Mouse (Mus musculus): ENCODE measurements around the gene Cyp2j12. TPM values are rescaled to one million over a fixed set of nuclear protein-coding genes. Genes with fewer than 3 reads are reported as not detected.

The Cyp2j12 gene
- polyA plus RNA-seq, 1 experiment from 2014 or later: not detected

GRCm38 (mm10) chr4:96077261-96078125 lies 63.5 kb downstream of the Cyp2j12 start, which contains the start of gene Cyp2j13:
Gene Cyp2j13 (minus strand): TSS chr4:96077546.
- ATAC-seq (no peak), DNase-seq (no peak)
- H3K9me3 ChIP-seq (ENCODE audit: low read length): no peaks in the 10 kb centered on the region
- H3K27ac ChIP-seq (ENCODE audit: low read depth): no peak within 1 kb of the TSS
- no peak within 1 kb of the TSS for H3K4me3 ChIP-seq (ENCODE audit: low read depth, low read length)
- no peaks in the 10 kb centered on the region for H3K36me3 ChIP-seq (replicated peaks; ENCODE audit: insufficient read depth, low read length)
- no peaks in the 10 kb centered on the region for H3K4me1 ChIP-seq (ENCODE audit: insufficient read depth)
- whole genome bisulfite sequencing (ENCODE audit: insufficient replicate concordance): 9% methylated on average over 19 of the region's 20 CpGs
- H3K4me2 ChIP-seq (ENCODE audit: low read depth, low read length): no peak within 1 kb of the TSS
- H3K9ac ChIP-seq (replicated peaks): no peak within 1 kb of the TSS
- no peak for TF ChIP-seq EP300 (IDR thresholded peaks at IDR 0.05; ENCODE audit: low read depth)
- no peak for TF ChIP-seq CTCF (IDR thresholded peaks at IDR 0.05; ENCODE audit: low read depth)
- H3K27me3 ChIP-seq (ENCODE audit: insufficient read depth, low read length): no peaks in the 10 kb centered on the region

- Histone ChIP-seq H3K4me2 (ENCODE audit: low read depth, low read length) (no peak overlapping the region), H3K9me3 (ENCODE audit: low read length) (no peaks in the 10 kb centered on the region), H3K27ac (ENCODE audit: low read depth) (no peak overlapping the region), H3K36me3 (replicated peaks; ENCODE audit: insufficient read depth, low read length) (no peaks in the 10 kb centered on the region), H3K4me3 (ENCODE audit: low read depth, low read length) (no peak overlapping the region), H3K4me1 (ENCODE audit: insufficient read depth) (no peaks in the 10 kb centered on the region), H3K27me3 (ENCODE audit: insufficient read depth, low read length) (no peaks in the 10 kb centered on the region), H3K9ac (replicated peaks) (no peak overlapping the region)
- 68% methylated on average over 2 of the region's 2 CpGs for WGBS (ENCODE audit: insufficient replicate concordance)
- ATAC-seq (no peak), DNase-seq (no peak)
- TF ChIP-seq CTCF (IDR thresholded peaks at IDR 0.05; ENCODE audit: low read depth): no peak
- TF ChIP-seq EP300 (IDR thresholded peaks at IDR 0.05; ENCODE audit: low read depth): no peak
Measured at GRCm38 (mm10) chr4:96062045-96062444, 78.9 kb downstream of the Cyp2j12 start.

GRCm38 (mm10) chr4:96060106-96060505 lies 80.8 kb downstream of the Cyp2j12 start:
- TF ChIP-seq EP300 (IDR thresholded peaks at IDR 0.05; ENCODE audit: low read depth): no peak
- TF ChIP-seq CTCF (IDR thresholded peaks at IDR 0.05; ENCODE audit: low read depth): no peak
- H3K4me1 ChIP-seq (ENCODE audit: insufficient read depth): no peaks in the 10 kb centered on the region
- 84% methylated on average over 2 of the region's 2 CpGs for WGBS (ENCODE audit: insufficient replicate concordance)
- no peak overlapping the region for H3K9ac ChIP-seq (replicated peaks)
- DNase-seq (no peak), ATAC-seq (no peak)
- H3K4me2 ChIP-seq (ENCODE audit: low read depth, low read length): no peak overlapping the region
- no peak overlapping the region for H3K27ac ChIP-seq (ENCODE audit: low read depth)
- no peaks in the 10 kb centered on the region for H3K27me3 ChIP-seq (ENCODE audit: insufficient read depth, low read length)
- no peak overlapping the region for H3K4me3 ChIP-seq (ENCODE audit: low read depth, low read length)
- H3K36me3 ChIP-seq (replicated peaks; ENCODE audit: insufficient read depth, low read length): no peaks in the 10 kb centered on the region
- no peaks in the 10 kb centered on the region for H3K9me3 ChIP-seq (ENCODE audit: low read length)

Other genes with a start within 250 kb of the Cyp2j12 start
- 11.6 and 12.2 TPM in 2 replicates for gene Hook1, start 173.9 kb downstream of the Cyp2j12 start, polyA plus RNA-seq (2015; fragmentation: Nextera tagmentation; extraction: Ambion mirVana)
- gene Cyp2j13, start 63.6 kb downstream of the Cyp2j12 start, polyA plus RNA-seq (2015; fragmentation: Nextera tagmentation; extraction: Ambion mirVana): not detected in 2 replicates
- gene Cyp2j7, start 95.5 kb upstream of the Cyp2j12 start, polyA plus RNA-seq (2015; fragmentation: Nextera tagmentation; extraction: Ambion mirVana): not detected in 2 replicates
- gene Cyp2j11, start 207.5 kb upstream of the Cyp2j12 start, polyA plus RNA-seq (2015; fragmentation: Nextera tagmentation; extraction: Ambion mirVana): not detected in 2 replicates

Measured in liver, postnatal 0 days (tissue).